Mouse (Mus musculus) lung, embryonic 14.5 days (tissue): ENCODE results near the gene Ppp1r32. TPM values are rescaled to one million over a fixed set of nuclear protein-coding genes. Genes with fewer than 3 reads are reported as not detected.

Experiments
- ATAC-seq: fragments of 200-750 bp; cut with Nextera tagmentation; 2 replicates; pipeline ENCODE4 v1.8.0; 2017; ENCODE audit warnings: mild to moderate bottlenecking, moderate TSS enrichment, moderate library complexity; ENCODE audit not compliant: insufficient read depth
- DNase-seq: peaks from one replicate; pipeline ENCODE4 v3.0.0-alpha.2; 2015
- H3K27ac ChIP-seq: fragments of 300-500 bp; sonication (generic); 2 replicates; pipeline ENCODE4 v1.5.1; 2014; ENCODE audit warnings: low read depth, mild to moderate bottlenecking, moderate library complexity
- H3K27me3 ChIP-seq: fragments of 300-500 bp; sonication (generic); 2 replicates; pipeline ENCODE4 v1.6.1; 2014; ENCODE audit warnings: low read length, control low read depth; ENCODE audit not compliant: insufficient read depth
- H3K36me3 ChIP-seq: fragments of 300-500 bp; sonication (generic); 2 replicates; pipeline ENCODE4 v1.6.1; 2014; ENCODE audit warnings: control low read depth; ENCODE audit not compliant: insufficient read depth
- H3K4me1 ChIP-seq: fragments of 300-500 bp; sonication (generic); 2 replicates; pipeline ENCODE4 v1.6.1; 2014; ENCODE audit warnings: antibody characterized with exemption, control low read depth; ENCODE audit not compliant: insufficient read depth
- H3K4me2 ChIP-seq: fragments of 300-500 bp; sonication (generic); 2 replicates; pipeline ENCODE4 v1.6.1; 2014; ENCODE audit warnings: mild to moderate bottlenecking
- H3K4me3 ChIP-seq: fragments of 300-500 bp; sonication (generic); 2 replicates; pipeline ENCODE4 v1.5.1; 2014; ENCODE audit warnings: low read depth, low read length
- H3K9ac ChIP-seq: fragments of 300-500 bp; sonication (generic); 2 replicates; pipeline ENCODE4 v1.6.1; 2014
- H3K9me3 ChIP-seq: fragments of 300-500 bp; sonication (generic); 2 replicates; pipeline ENCODE4 v1.6.1; 2016; ENCODE audit warnings: low read depth, low read length, control low read depth
- CTCF ChIP-seq: IDR thresholded peaks from 2 replicates; pipeline ENCODE4 v1.5.1; 2016; ENCODE audit warnings: antibody characterized with exemption, low read depth
- WGBS: fragments of 180-500 bp; shearing (Covaris S2); extraction: QIAGEN DNeasy Blood & Tissue Kit; methylation state at CpG from one replicate; pipeline ENCODE4 v1.1.7; 2014; 5-methylcytosine and 5-hydroxymethylcytosine counted together
- polyA plus RNA-seq: library from polyadenylated mRNA; unstranded; fragments of >200 nt; fragmentation: Nextera tagmentation; extraction: Ambion mirVana; gene quantifications from 2 replicates; pipeline ENCODE4 v1.2.1, GENCODE M21; 2014

The Ppp1r32 gene
- polyA plus RNA-seq, 1 experiment from 2014 or later, result not detected

- Histone ChIP-seq H3K9ac (no peak overlapping the region), H3K27me3 (no peaks in the 10 kb centered on the region), H3K4me1 (no peaks in the 10 kb centered on the region), H3K9me3 (no peaks in the 10 kb centered on the region), H3K4me3 (no peak overlapping the region), H3K4me2 (no peak overlapping the region), H3K36me3 (no peaks in the 10 kb centered on the region), H3K27ac (no peak overlapping the region)
- 19% methylated on average over 9 of the region's 9 CpGs for WGBS
- peak; percentile 84 for ATAC-seq
- TF ChIP-seq CTCF, result peak; percentile 96
- peak; percentile 91 for DNase-seq
Measured at GRCm38 (mm10) chr19:10486264-10486738, 3.6 kb upstream of the Ppp1r32 start.

GRCm38 (mm10) chr19:10479541-10479940 lies 3.2 kb downstream of the Ppp1r32 start:
- Histone ChIP-seq H3K9me3 (no peaks in the 10 kb centered on the region), H3K36me3 (no peaks in the 10 kb centered on the region), H3K4me2 (no peak overlapping the region), H3K27me3 (no peaks in the 10 kb centered on the region), H3K4me1 (no peaks in the 10 kb centered on the region), H3K27ac (no peak overlapping the region), H3K4me3 (no peak overlapping the region), H3K9ac (no peak overlapping the region)
- DNase-seq (no peak), ATAC-seq (no peak)
- TF ChIP-seq CTCF, result no peak
- WGBS, result 36% methylated on average over 4 of the region's 4 CpGs

- DNase-seq, result no peak
- TF ChIP-seq CTCF, result no peak
- no peak overlapping the region for H3K4me2 ChIP-seq
- no peaks in the 10 kb centered on the region for H3K27me3 ChIP-seq
- no peaks in the 10 kb centered on the region for H3K9me3 ChIP-seq
- H3K36me3 ChIP-seq, result no peaks in the 10 kb centered on the region
- no peak overlapping the region for H3K9ac ChIP-seq
- H3K4me1 ChIP-seq, result no peaks in the 10 kb centered on the region
- no peak overlapping the region for H3K4me3 ChIP-seq
- no peak overlapping the region for H3K27ac ChIP-seq
- ATAC-seq, result no peak
- 18% methylated on average over 6 of the region's 6 CpGs for WGBS
Measured at GRCm38 (mm10) chr19:10473779-10474178, 8.9 kb downstream of the Ppp1r32 start.

- no peaks in the 10 kb centered on the region for H3K4me1 ChIP-seq
Measured at GRCm38 (mm10) chr19:10472958-10473357, 9.8 kb downstream of the Ppp1r32 start.

GRCm38 (mm10) chr19:10469171-10469658 lies 13.5 kb downstream of the Ppp1r32 start:
- TF ChIP-seq CTCF, result no peak
- ATAC-seq, result peak; percentile 78
- H3K36me3 ChIP-seq, result no peaks in the 10 kb centered on the region
- H3K27me3 ChIP-seq, result no peaks in the 10 kb centered on the region
- DNase-seq, result peak; percentile 72
- H3K4me1 ChIP-seq, result no peaks in the 10 kb centered on the region
- no peak overlapping the region for H3K4me3 ChIP-seq
- H3K9me3 ChIP-seq, result no peaks in the 10 kb centered on the region
- no peak overlapping the region for H3K4me2 ChIP-seq
- 17% methylated on average over 8 of the region's 8 CpGs for WGBS
- H3K9ac ChIP-seq, result no peak overlapping the region
- no peak overlapping the region for H3K27ac ChIP-seq

More at GRCm38 (mm10) chr19:10472958-10473357, 9.8 kb downstream of the Ppp1r32 start:
- no peak overlapping the region for H3K4me2 ChIP-seq
- H3K9ac ChIP-seq, result no peak overlapping the region
- 71% methylated on average over 3 of the region's 3 CpGs for WGBS
- H3K27me3 ChIP-seq, result no peaks in the 10 kb centered on the region
- TF ChIP-seq CTCF, result no peak
- H3K36me3 ChIP-seq, result no peaks in the 10 kb centered on the region
- ATAC-seq, result no peak
- no peak overlapping the region for H3K27ac ChIP-seq
- no peak overlapping the region for H3K4me3 ChIP-seq
- no peak for DNase-seq
- no peaks in the 10 kb centered on the region for H3K9me3 ChIP-seq

GRCm38 (mm10) chr19:10464427-10464826 lies 18.3 kb downstream of the Ppp1r32 start:
- Histone ChIP-seq H3K4me1 (no peaks in the 10 kb centered on the region), H3K4me2 (no peak overlapping the region), H3K36me3 (no peaks in the 10 kb centered on the region), H3K27me3 (peaks cover 18% of the 10 kb centered on the region), H3K9ac (no peak overlapping the region), H3K27ac (no peak overlapping the region), H3K9me3 (no peaks in the 10 kb centered on the region), H3K4me3 (no peak overlapping the region)
- DNase-seq (no peak), ATAC-seq (no peak)
- no peak for TF ChIP-seq CTCF
- 42% methylated on average over 4 of the region's 4 CpGs for WGBS

- Histone ChIP-seq H3K27me3 (peaks cover 39% of the 10 kb centered on the region), H3K4me2 (peak overlapping the region; percentile 24; the same call in 1 of the 2 replicates), H3K36me3 (no peaks in the 10 kb centered on the region), H3K4me3 (no peak overlapping the region), H3K9ac (no peak overlapping the region), H3K27ac (no peak overlapping the region), H3K4me1 (peaks cover 5% of the 10 kb centered on the region; the same call in 1 of the 2 replicates), H3K9me3 (no peaks in the 10 kb centered on the region)
- ATAC-seq (no peak), DNase-seq (no peak)
- WGBS, result 30% methylated on average over 7 of the region's 7 CpGs
- TF ChIP-seq CTCF, result no peak
Measured at GRCm38 (mm10) chr19:10461584-10461983, 21.1 kb downstream of the Ppp1r32 start.

DNA sequence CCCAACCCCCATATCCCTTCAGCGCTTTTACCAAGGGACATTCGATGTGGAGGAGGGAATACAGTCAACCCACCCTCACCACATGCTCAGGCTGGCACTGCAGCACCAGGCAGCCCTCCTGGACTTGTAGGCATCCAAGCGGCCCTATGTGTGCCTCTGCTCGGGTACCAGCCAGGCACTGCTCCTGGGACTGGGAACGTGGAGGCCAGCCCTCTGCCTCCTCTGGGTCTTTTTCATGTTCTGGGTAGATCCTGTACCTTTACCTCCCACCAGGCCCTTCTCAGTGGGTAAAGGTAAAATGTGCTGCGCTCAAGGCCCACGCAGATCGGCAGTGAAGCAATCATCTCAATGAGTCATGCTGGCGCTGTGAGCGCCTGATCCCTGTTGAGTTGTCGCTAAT lies 22.8 kb downstream of the Ppp1r32 start:
- Histone ChIP-seq H3K4me3 (no peak overlapping the region), H3K9me3 (no peaks in the 10 kb centered on the region), H3K36me3 (no peaks in the 10 kb centered on the region), H3K4me1 (peaks cover 5% of the 10 kb centered on the region; the same call in 1 of the 2 replicates), H3K27ac (no peak overlapping the region), H3K27me3 (peaks cover 55% of the 10 kb centered on the region), H3K4me2 (no peak overlapping the region), H3K9ac (no peak overlapping the region)
- DNase-seq (no peak), ATAC-seq (no peak)
- WGBS, result 55% methylated on average over 11 of the region's 11 CpGs
- TF ChIP-seq CTCF, result no peak
